Mouse (Mus musculus) limb, embryonic 14.5 days (tissue): ENCODE results near the gene Abhd12. TPM values are rescaled to one million over a fixed set of nuclear protein-coding genes. Genes with fewer than 3 reads are reported as not detected.

ENCODE experiments used
- ATAC-seq: fragments of 200-750 bp; cut with Nextera tagmentation; 2 replicates; pipeline ENCODE4 v1.8.0; 2017; ENCODE audit warnings: low read depth, moderate number of reproducible peaks, moderate TSS enrichment; ENCODE audit not compliant: low FRiP score
- DNase-seq: peaks from one replicate; pipeline ENCODE4 v3.0.0-alpha.2; 2015; ENCODE audit warnings: low spot score
- H3K27ac ChIP-seq: fragments of 300-500 bp; sonication (generic); replicated peaks from 2 replicates; pipeline ENCODE4 v1.5.1; 2014; ENCODE audit warnings: low read depth, mild to moderate bottlenecking, low read length, moderate library complexity, mixed read lengths
- H3K27me3 ChIP-seq: fragments of 300-500 bp; sonication (generic); 2 replicates; pipeline ENCODE4 v1.6.1; 2014; ENCODE audit warnings: low read length, mixed read lengths; ENCODE audit not compliant: control insufficient read depth, insufficient read depth
- H3K36me3 ChIP-seq: fragments of 300-500 bp; sonication (generic); 2 replicates; pipeline ENCODE4 v1.6.1; 2014; ENCODE audit warnings: mild to moderate bottlenecking, low read length, moderate library complexity, mixed read lengths; ENCODE audit not compliant: control insufficient read depth, insufficient read depth
- H3K4me1 ChIP-seq: fragments of 300-500 bp; sonication (generic); 2 replicates; pipeline ENCODE4 v1.6.1; 2014; ENCODE audit warnings: antibody characterized with exemption, low read length, mixed read lengths; ENCODE audit not compliant: control insufficient read depth, insufficient read depth
- H3K4me2 ChIP-seq: fragments of 300-500 bp; sonication (generic); replicated peaks from 2 replicates; pipeline ENCODE4 v1.6.1; 2014; ENCODE audit warnings: low read depth, mild to moderate bottlenecking, low read length, moderate library complexity; ENCODE audit not compliant: severe bottlenecking
- H3K4me3 ChIP-seq: fragments of 300-500 bp; sonication (generic); replicated peaks from 2 replicates; pipeline ENCODE4 v1.5.1; 2014; ENCODE audit warnings: low read length
- H3K9ac ChIP-seq: fragments of 300-500 bp; sonication (generic); 2 replicates; pipeline ENCODE4 v1.6.1; 2014; ENCODE audit warnings: mild to moderate bottlenecking, low read depth, low read length, moderate library complexity; ENCODE audit not compliant: severe bottlenecking
- H3K9me3 ChIP-seq: fragments of 300-500 bp; sonication (generic); 2 replicates; pipeline ENCODE4 v1.6.1; 2016; ENCODE audit warnings: low read length; ENCODE audit not compliant: control insufficient read depth
- POLR2A ChIP-seq: fragments of 200-500 bp; IDR thresholded peaks from 2 replicates; pipeline ENCODE4 v1.8.0; 2012; ENCODE audit warnings: inconsistent platforms, mild to moderate bottlenecking, moderate library complexity, borderline replicate concordance; ENCODE audit not compliant: insufficient read depth, insufficient read length; ENCODE audit errors: extremely low read depth
- WGBS: fragments of 180-500 bp; shearing (Covaris S2); extraction: QIAGEN DNeasy Blood & Tissue Kit; methylation state at CpG from one replicate; pipeline ENCODE4 v1.1.7; 2014; 5-methylcytosine and 5-hydroxymethylcytosine counted together
- polyA plus RNA-seq, 2 experiments: library from polyadenylated mRNA; depleted of rRNA in 1 of 2; stranded (reverse) in 1 of 2; unstranded in 1 of 2; fragments of >200 nt; fragmentation: Nextera tagmentation in 1 of 2; extraction: Ambion mirVana in 1 of 2; gene quantifications; 2 replicates each; pipeline versions ENCODE4 v1.2.1 to v1.2.3; 2012 to 2014

Gene Abhd12
- polyA plus RNA-seq, 2 experiments = 56.5 to 67.1 TPM

DNA sequence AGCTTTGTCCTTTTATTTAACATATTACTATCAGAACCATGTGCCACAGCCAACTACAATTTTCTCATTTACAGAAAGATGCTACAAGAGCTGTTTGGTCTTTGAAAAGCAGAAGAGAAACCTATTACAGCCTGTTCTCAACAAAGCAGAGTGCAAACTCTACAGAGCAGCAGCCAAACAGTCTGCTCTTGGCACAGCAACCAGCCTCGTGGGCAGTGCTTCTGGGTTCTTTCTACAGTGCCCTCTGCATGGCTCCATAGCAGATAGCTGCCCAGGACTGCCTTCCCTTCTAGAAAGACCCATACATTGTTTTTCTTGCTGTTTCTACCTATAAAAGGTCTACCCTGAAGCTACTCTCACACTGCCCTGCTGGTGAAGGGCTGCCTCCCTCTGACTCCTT is 59.7 kb downstream of the Abhd12 start:
- TF ChIP-seq POLR2A = no peak
- no peak overlapping the region for H3K4me3 ChIP-seq
- DNase-seq (no peak), ATAC-seq (no peak)
- H3K9ac ChIP-seq = no peak overlapping the region
- H3K27me3 ChIP-seq = no peaks in the 10 kb centered on the region
- H3K4me2 ChIP-seq = no peak overlapping the region
- WGBS = 78% methylated on average over 1 of the region's 1 CpGs
- 0 out of 2 replicates have a peak, but pooled peaks cover 5% of the 10 kb centered on the region for H3K36me3 ChIP-seq
- H3K4me1 ChIP-seq = no peaks in the 10 kb centered on the region
- H3K27ac ChIP-seq = no peak overlapping the region
- no peaks in the 10 kb centered on the region for H3K9me3 ChIP-seq

GRCm38 (mm10) chr2:150842049-150842461 is 62.5 kb downstream of the Abhd12 start:
- Histone ChIP-seq H3K27me3 (no peaks in the 10 kb centered on the region), H3K9me3 (no peaks in the 10 kb centered on the region), H3K4me2 (no peak overlapping the region), H3K4me3 (no peak overlapping the region), H3K9ac (no peak overlapping the region), H3K36me3 (peaks cover 9% of the 10 kb centered on the region), H3K4me1 (no peaks in the 10 kb centered on the region), H3K27ac (no peak overlapping the region)
- no peak for TF ChIP-seq POLR2A
- no peak for ATAC-seq
- DNase-seq = no peak
- WGBS = 66% methylated on average over 7 of the region's 7 CpGs

DNA sequence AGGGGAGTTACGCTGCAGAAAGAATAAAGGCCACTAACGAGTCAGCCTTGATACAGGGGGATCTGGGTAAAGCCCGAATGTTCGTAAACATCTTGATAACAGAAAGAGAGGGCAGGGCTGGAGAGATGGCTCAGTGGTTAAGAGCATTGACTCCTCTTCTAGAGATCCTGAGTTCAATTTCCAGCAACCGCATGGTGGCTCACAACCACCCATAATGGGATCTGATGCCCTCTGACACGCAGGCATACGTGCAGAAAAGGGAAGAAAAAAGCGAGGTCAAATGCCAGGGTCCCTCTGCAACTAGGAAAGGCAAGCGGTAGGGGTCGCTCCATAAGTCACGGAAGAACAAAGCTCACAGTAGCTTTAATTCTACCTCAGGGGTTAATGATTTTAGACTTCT is 63.4 kb downstream of the Abhd12 start:
- WGBS = 62% methylated on average over 11 of the region's 11 CpGs

GRCm38 (mm10) chr2:150839686-150840471 is 64.7 kb downstream of the Abhd12 start:
- H3K4me2 ChIP-seq = no peak overlapping the region
- DNase-seq (no peak), ATAC-seq (no peak)
- no peaks in the 10 kb centered on the region for H3K4me1 ChIP-seq
- no peaks in the 10 kb centered on the region for H3K27me3 ChIP-seq
- H3K27ac ChIP-seq = no peak overlapping the region
- no peak for TF ChIP-seq POLR2A
- 75% methylated on average over 12 of the region's 12 CpGs for WGBS
- no peak overlapping the region for H3K4me3 ChIP-seq
- H3K36me3 ChIP-seq = peaks cover 15% of the 10 kb centered on the region
- H3K9me3 ChIP-seq = no peaks in the 10 kb centered on the region
- H3K9ac ChIP-seq = no peak overlapping the region

More for the DNA sequence above, 63.4 kb downstream of the Abhd12 start:
- H3K9me3 ChIP-seq = no peaks in the 10 kb centered on the region
- no peak overlapping the region for H3K4me2 ChIP-seq
- peaks cover 13% of the 10 kb centered on the region for H3K36me3 ChIP-seq
- no peak for DNase-seq
- TF ChIP-seq POLR2A = no peak
- no peak for ATAC-seq
- H3K9ac ChIP-seq = no peak overlapping the region
- no peak overlapping the region for H3K4me3 ChIP-seq
- no peaks in the 10 kb centered on the region for H3K27me3 ChIP-seq
- H3K4me1 ChIP-seq = no peaks in the 10 kb centered on the region
- no peak overlapping the region for H3K27ac ChIP-seq

DNA sequence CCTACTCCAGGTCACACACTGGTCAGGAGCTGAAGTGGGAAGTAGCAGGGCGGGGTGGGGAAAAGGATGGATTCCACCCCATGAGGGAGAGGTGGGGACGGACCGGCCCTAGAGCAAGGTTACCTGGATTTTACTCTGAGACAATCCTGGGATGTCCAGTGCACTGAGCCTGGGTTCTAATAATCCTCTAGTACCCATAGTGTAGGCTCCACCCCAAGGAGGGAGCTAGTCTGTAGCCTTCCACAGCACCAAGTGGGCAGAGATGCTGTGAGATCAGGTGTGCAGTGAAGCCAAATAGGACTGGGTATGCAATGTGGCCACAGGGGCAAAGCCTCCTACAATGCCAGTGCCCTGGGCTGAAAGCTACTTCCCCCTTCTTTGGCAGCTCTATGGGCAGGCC is 66.8 kb downstream of the Abhd12 start:
- no peaks in the 10 kb centered on the region for H3K9me3 ChIP-seq
- ATAC-seq (no peak), DNase-seq (no peak)
- no peak overlapping the region for H3K4me2 ChIP-seq
- no peak overlapping the region for H3K27ac ChIP-seq
- no peaks in the 10 kb centered on the region for H3K27me3 ChIP-seq
- H3K4me1 ChIP-seq = no peaks in the 10 kb centered on the region
- no peak overlapping the region for H3K9ac ChIP-seq
- no peak for TF ChIP-seq POLR2A
- WGBS = 100% methylated on average over 3 of the region's 3 CpGs
- peaks cover 31% of the 10 kb centered on the region for H3K36me3 ChIP-seq
- no peak overlapping the region for H3K4me3 ChIP-seq
